Mouse (Mus musculus): Measurements from ENCODE around the gene Afmid.

DNA sequence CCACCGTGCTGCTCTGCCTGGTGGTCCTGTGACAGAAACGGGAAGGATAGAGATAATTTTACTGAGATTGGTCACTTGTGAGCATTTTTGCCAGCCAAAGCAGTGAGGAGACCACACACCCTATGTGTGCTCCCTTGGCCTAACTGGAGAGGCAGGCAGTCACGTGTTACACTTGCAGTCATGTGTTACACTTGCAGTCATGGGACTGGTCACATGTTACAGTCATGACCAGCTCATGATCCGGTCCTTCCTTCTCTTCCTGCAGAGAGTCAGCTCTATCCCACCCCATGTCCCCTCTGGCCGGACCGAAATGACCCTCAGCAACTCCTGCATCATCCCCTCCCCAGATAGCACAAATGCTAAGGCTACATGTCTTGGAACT is 55.2 kb downstream of the Afmid start:
- TF ChIP-seq UBTF (IDR thresholded peaks at IDR 0.05; ENCODE audit: borderline replicate concordance, insufficient read depth, low read depth, low read length) (no peak), MYB (IDR thresholded peaks at IDR 0.05; ENCODE audit: low read depth, low read length) (no peak), ZC3H11A (IDR thresholded peaks at IDR 0.05; ENCODE audit: low read depth, low read length) (no peak), POLR2AphosphoS2 (IDR thresholded peaks at IDR 0.05; ENCODE audit: low read length) (no peak), MEF2A (IDR thresholded peaks at IDR 0.05; ENCODE audit: extremely low read depth, insufficient replicate concordance, low read depth, low read length, poor library complexity, severe bottlenecking) (no peak), USF1 (IDR thresholded peaks at IDR 0.05; ENCODE audit: low read depth, low read length) (peak; percentile 91), POLR2A (IDR thresholded peaks at IDR 0.05; ENCODE audit: control insufficient read depth in 1 of 2, insufficient read depth in 1 of 2, low read depth in 1 of 2, low read length in 2 of 2, poor library complexity in 1 of 2) (no peak), MAX (IDR thresholded peaks at IDR 0.05; ENCODE audit: low read length) (peak; percentile 89), CTCF (IDR thresholded peaks at IDR 0.05 in 2 of 3, conservative IDR thresholded peaks at IDR 0.05 in 1 of 3; ENCODE audit: control insufficient read depth in 1 of 3, insufficient read depth in 1 of 3, low read depth in 2 of 3, low read length in 3 of 3, poor library complexity in 1 of 3, severe bottlenecking in 1 of 3) (no peak), E2F4 (IDR thresholded peaks at IDR 0.05; ENCODE audit: borderline replicate concordance, low read depth, low read length) (no peak), GABPA (IDR thresholded peaks at IDR 0.05; ENCODE audit: low read depth, low read length) (no peak), TBP (IDR thresholded peaks at IDR 0.05; ENCODE audit: low read depth, low read length) (no peak)
